Mouse (Mus musculus) limb, embryonic 11.5 days (tissue): Measurements from ENCODE around the gene C130032M10Rik. TPM values are rescaled to one million over a fixed set of nuclear protein-coding genes. Genes with fewer than 3 reads are reported as not detected.
A peak's percentile ranks its signal among the peaks of the same experiment; 100 is the strongest.

Experiments used
- ATAC-seq: fragments of 200-750 bp; cut with Nextera tagmentation; 2 replicates; pipeline ENCODE4 v1.8.0; 2017; ENCODE audit warnings: low read depth; ENCODE audit not compliant: insufficient number of reproducible peaks, low FRiP score, low TSS enrichment
- DNase-seq: peaks from one replicate; pipeline ENCODE4 v3.0.0-alpha.2; 2015; ENCODE audit warnings: low spot score
- H3K27ac ChIP-seq: fragments of 300-500 bp; sonication (generic); replicated peaks from 2 replicates; pipeline ENCODE4 v1.5.1; 2014; ENCODE audit warnings: low read depth, mild to moderate bottlenecking, low read length
- H3K27me3 ChIP-seq: fragments of 300-500 bp; sonication (generic); 2 replicates; pipeline ENCODE4 v1.6.1; 2014; ENCODE audit warnings: mild to moderate bottlenecking, low read length, mixed read lengths; ENCODE audit not compliant: control insufficient read depth, insufficient read depth
- H3K36me3 ChIP-seq: fragments of 300-500 bp; sonication (generic); 2 replicates; pipeline ENCODE4 v1.6.1; 2014; ENCODE audit warnings: mild to moderate bottlenecking, low read length, moderate library complexity, mixed read lengths; ENCODE audit not compliant: control insufficient read depth, insufficient read depth
- H3K4me1 ChIP-seq: fragments of 300-500 bp; sonication (generic); 2 replicates; pipeline ENCODE4 v1.6.1; 2014; ENCODE audit warnings: low read length, mixed read lengths; ENCODE audit not compliant: control insufficient read depth, insufficient read depth
- H3K4me2 ChIP-seq: fragments of 300-500 bp; sonication (generic); 2 replicates; pipeline ENCODE4 v1.6.1; 2014; ENCODE audit warnings: low read depth, mild to moderate bottlenecking, moderate library complexity; ENCODE audit not compliant: severe bottlenecking
- H3K4me3 ChIP-seq: fragments of 300-500 bp; sonication (generic); 2 replicates; pipeline ENCODE4 v1.5.1; 2014; ENCODE audit warnings: low read depth, low read length
- H3K9ac ChIP-seq: fragments of 300-500 bp; sonication (generic); 2 replicates; pipeline ENCODE4 v1.6.1; 2014; ENCODE audit warnings: mild to moderate bottlenecking, low read length
- H3K9me3 ChIP-seq: fragments of 300-500 bp; sonication (generic); 2 replicates; pipeline ENCODE4 v1.6.1; 2016; ENCODE audit warnings: low read length; ENCODE audit not compliant: control insufficient read depth
- WGBS: fragments of 180-500 bp; shearing (Covaris S2); extraction: QIAGEN DNeasy Blood & Tissue Kit; methylation state at CpG from one replicate; pipeline ENCODE4 v1.1.7; 2014; 5-methylcytosine and 5-hydroxymethylcytosine counted together
- polyA plus RNA-seq: library from polyadenylated mRNA; unstranded; fragments of >200 nt; fragmentation: Nextera tagmentation; extraction: Ambion mirVana; gene quantifications from 2 replicates; pipeline ENCODE4 v1.2.1, GENCODE M21; 2014

The C130032M10Rik gene
- polyA plus RNA-seq, 1 experiment from 2014 or later: 0.67 TPM

GRCm38 (mm10) chr9:114546765-114547164, 31.3 kb downstream of the C130032M10Rik start:
- Histone ChIP-seq H3K4me3 (no peak overlapping the region), H3K36me3 (no peaks in the 10 kb centered on the region), H3K9ac (no peak overlapping the region), H3K27ac (no peak overlapping the region), H3K4me2 (no peak overlapping the region), H3K9me3 (no peaks in the 10 kb centered on the region), H3K27me3 (no peaks in the 10 kb centered on the region), H3K4me1 (peaks cover 58% of the 10 kb centered on the region)
- DNase-seq (no peak), ATAC-seq (no peak)
- WGBS: 63% methylated on average over 12 of the region's 12 CpGs

- Histone ChIP-seq H3K9me3 (no peaks in the 10 kb centered on the region), H3K9ac (no peak overlapping the region), H3K4me2 (0 out of 2 replicates have a peak overlapping the region, but pooled peaks have one; percentile 8), H3K4me3 (no peak overlapping the region), H3K27me3 (no peaks in the 10 kb centered on the region), H3K36me3 (no peaks in the 10 kb centered on the region), H3K27ac (peak overlapping the region; percentile 47; the same call in 1 of the 2 replicates), H3K4me1 (peaks cover 58% of the 10 kb centered on the region)
- no peak for ATAC-seq
- no peak for DNase-seq
- WGBS: 34% methylated on average over 6 of the region's 6 CpGs
Observed at GRCm38 (mm10) chr9:114547643-114548077, 32.2 kb downstream of the C130032M10Rik start.

- peak overlapping the region; percentile 8; the same call in 1 of the 2 replicates for H3K4me2 ChIP-seq
Observed at GRCm38 (mm10) chr9:114548496-114548895, 33.0 kb downstream of the C130032M10Rik start.

GRCm38 (mm10) chr9:114549117-114549516, 33.6 kb downstream of the C130032M10Rik start:
- 12% methylated on average over 5 of the region's 5 CpGs for WGBS
- H3K36me3 ChIP-seq: no peaks in the 10 kb centered on the region
- H3K4me3 ChIP-seq: no peak overlapping the region
- peaks cover 52% of the 10 kb centered on the region for H3K4me1 ChIP-seq
- H3K27ac ChIP-seq: no peak overlapping the region
- DNase-seq: no peak
- no peak for ATAC-seq
- peak overlapping the region; percentile 8; the same call in 1 of the 2 replicates for H3K4me2 ChIP-seq
- H3K9me3 ChIP-seq: no peaks in the 10 kb centered on the region
- H3K9ac ChIP-seq: no peak overlapping the region
- no peaks in the 10 kb centered on the region for H3K27me3 ChIP-seq

More at GRCm38 (mm10) chr9:114548496-114548895, 33.0 kb downstream of the C130032M10Rik start:
- H3K4me1 ChIP-seq: peaks cover 58% of the 10 kb centered on the region
- WGBS: 31% methylated on average over 4 of the region's 4 CpGs
- H3K27me3 ChIP-seq: no peaks in the 10 kb centered on the region
- H3K9ac ChIP-seq: peak overlapping the region; percentile 37; the same call in 1 of the 2 replicates
- no peak overlapping the region for H3K4me3 ChIP-seq
- H3K27ac ChIP-seq: 0 out of 2 replicates have a peak overlapping the region, but pooled peaks have one; percentile 14
- no peaks in the 10 kb centered on the region for H3K36me3 ChIP-seq
- DNase-seq (no peak), ATAC-seq (no peak)
- H3K9me3 ChIP-seq: no peaks in the 10 kb centered on the region

GRCm38 (mm10) chr9:114550033-114550432, 34.5 kb downstream of the C130032M10Rik start:
- Histone ChIP-seq H3K27me3 (no peaks in the 10 kb centered on the region), H3K27ac (no peak overlapping the region), H3K36me3 (no peaks in the 10 kb centered on the region), H3K9me3 (no peaks in the 10 kb centered on the region), H3K4me1 (peaks cover 51% of the 10 kb centered on the region), H3K9ac (no peak overlapping the region), H3K4me2 (no peak overlapping the region), H3K4me3 (no peak overlapping the region)
- WGBS: 35% methylated on average over 6 of the region's 6 CpGs
- no peak for ATAC-seq
- DNase-seq: no peak

- Histone ChIP-seq H3K4me2 (no peak overlapping the region), H3K9ac (no peak overlapping the region), H3K4me3 (no peak overlapping the region), H3K9me3 (no peaks in the 10 kb centered on the region), H3K36me3 (no peaks in the 10 kb centered on the region), H3K27ac (no peak overlapping the region), H3K4me1 (peaks cover 30% of the 10 kb centered on the region), H3K27me3 (no peaks in the 10 kb centered on the region)
- ATAC-seq (no peak), DNase-seq (no peak)
Observed at GRCm38 (mm10) chr9:114553828-114554227, 38.3 kb downstream of the C130032M10Rik start.

- no peaks in the 10 kb centered on the region for H3K27me3 ChIP-seq
- no peak overlapping the region for H3K4me3 ChIP-seq
- no peaks in the 10 kb centered on the region for H3K36me3 ChIP-seq
- H3K4me2 ChIP-seq: no peak overlapping the region
- 74% methylated on average over 5 of the region's 5 CpGs for WGBS
- H3K9ac ChIP-seq: no peak overlapping the region
- H3K27ac ChIP-seq: no peak overlapping the region
- no peak for DNase-seq
- no peak for ATAC-seq
- H3K4me1 ChIP-seq: peaks cover 26% of the 10 kb centered on the region
- no peaks in the 10 kb centered on the region for H3K9me3 ChIP-seq
Observed at GRCm38 (mm10) chr9:114554355-114554979, 39.0 kb downstream of the C130032M10Rik start.

- no peak for DNase-seq
- no peak for ATAC-seq
- Histone ChIP-seq H3K36me3 (no peaks in the 10 kb centered on the region), H3K4me3 (no peak overlapping the region), H3K27ac (no peak overlapping the region), H3K9ac (no peak overlapping the region), H3K27me3 (no peaks in the 10 kb centered on the region), H3K4me2 (0 out of 2 replicates have a peak overlapping the region, but pooled peaks have one; percentile 4), H3K9me3 (no peaks in the 10 kb centered on the region), H3K4me1 (peaks cover 31% of the 10 kb centered on the region)
- WGBS: 28% methylated on average over 10 of the region's 10 CpGs
Observed at GRCm38 (mm10) chr9:114556276-114556855, 40.9 kb downstream of the C130032M10Rik start.
